Mouse (Mus musculus) megakaryocyte, embryonic 14.5 days (primary cell): ENCODE data around the gene Slc3a2.

Source experiments
- FLI1 ChIP-seq: IDR thresholded peaks from 2 replicates; pipeline ENCODE4 v1.6.1; 2012; ENCODE audit warnings: low read length, inconsistent platforms, mixed read lengths
- GATA1 ChIP-seq: IDR thresholded peaks from 3 replicates; pipeline ENCODE4 v1.6.1; 2012; ENCODE audit warnings: mixed read lengths, low read length, inconsistent platforms, borderline replicate concordance

- TF ChIP-seq GATA1 (no peak), FLI1 (no peak)
Measured at GRCm38 (mm10) chr19:8727495-8728114, 4.4 kb upstream of the Slc3a2 start.
